Mouse (Mus musculus) heart, adult 11 months (tissue): ENCODE measurements at regions not wholly inside any gene's neighbourhood (a gene's known extent, or its start where the extent isn't known, plus 50 kb on each side); places are given as distances from the start of the nearest gene placed in this dataset.

Source experiments
- DNase-seq: peaks from one replicate; pipeline ENCODE4 v3.0.0; 2022

- DNase-seq: no peak
Measured at GRCm38 (mm10) chr7:34587239-34587638, 69.3 kb downstream of the Kctd15 start.

- DNase-seq: no peak
Measured at GRCm38 (mm10) chr7:34585312-34585865, 71.1 kb downstream of the Kctd15 start.

- DNase-seq: no peak
Measured at GRCm38 (mm10) chr7:34584870-34585269, 71.7 kb downstream of the Kctd15 start.

DNA sequence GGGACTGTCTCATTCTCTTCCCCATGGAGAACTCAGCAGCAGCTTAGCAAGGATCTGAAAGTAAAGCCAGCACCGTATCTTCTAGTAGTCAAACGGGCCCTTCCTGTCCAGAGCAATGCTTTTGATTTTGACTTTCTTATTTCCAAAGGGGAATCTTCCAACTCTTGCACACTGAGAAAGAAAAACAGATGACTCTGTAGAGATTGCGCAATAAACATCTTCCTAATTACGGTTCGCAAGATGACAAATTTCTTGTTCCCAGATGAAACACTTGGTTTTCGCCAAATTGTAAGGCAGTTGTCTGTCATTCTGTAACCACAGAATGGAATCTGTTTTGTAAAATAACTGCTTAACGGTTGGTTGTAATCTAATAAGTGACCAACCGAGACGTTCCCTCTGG is 75.7 kb downstream of the Kctd15 start:
- no peak for DNase-seq

DNA sequence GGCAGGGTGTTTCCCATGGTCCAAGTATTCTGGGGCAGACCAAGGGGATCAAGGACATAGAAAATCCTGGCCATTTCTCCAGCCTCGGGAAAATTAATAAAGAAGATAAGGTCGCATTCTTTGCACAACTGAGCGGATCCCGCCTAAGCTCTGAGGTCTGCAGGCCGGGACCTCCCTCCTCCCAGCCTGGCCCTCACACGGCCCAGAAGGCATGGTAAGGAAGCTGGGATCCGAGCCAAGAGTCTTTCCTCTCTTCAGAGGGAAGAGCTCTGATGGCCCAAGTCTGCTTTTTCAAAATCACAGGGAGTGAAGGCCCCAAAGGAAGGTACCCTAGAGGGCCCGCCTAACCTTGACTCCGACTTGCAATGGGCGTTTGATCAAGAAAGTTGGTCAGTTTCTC is 85.2 kb downstream of the Kctd15 start:
- peak; percentile 96 for DNase-seq

DNA sequence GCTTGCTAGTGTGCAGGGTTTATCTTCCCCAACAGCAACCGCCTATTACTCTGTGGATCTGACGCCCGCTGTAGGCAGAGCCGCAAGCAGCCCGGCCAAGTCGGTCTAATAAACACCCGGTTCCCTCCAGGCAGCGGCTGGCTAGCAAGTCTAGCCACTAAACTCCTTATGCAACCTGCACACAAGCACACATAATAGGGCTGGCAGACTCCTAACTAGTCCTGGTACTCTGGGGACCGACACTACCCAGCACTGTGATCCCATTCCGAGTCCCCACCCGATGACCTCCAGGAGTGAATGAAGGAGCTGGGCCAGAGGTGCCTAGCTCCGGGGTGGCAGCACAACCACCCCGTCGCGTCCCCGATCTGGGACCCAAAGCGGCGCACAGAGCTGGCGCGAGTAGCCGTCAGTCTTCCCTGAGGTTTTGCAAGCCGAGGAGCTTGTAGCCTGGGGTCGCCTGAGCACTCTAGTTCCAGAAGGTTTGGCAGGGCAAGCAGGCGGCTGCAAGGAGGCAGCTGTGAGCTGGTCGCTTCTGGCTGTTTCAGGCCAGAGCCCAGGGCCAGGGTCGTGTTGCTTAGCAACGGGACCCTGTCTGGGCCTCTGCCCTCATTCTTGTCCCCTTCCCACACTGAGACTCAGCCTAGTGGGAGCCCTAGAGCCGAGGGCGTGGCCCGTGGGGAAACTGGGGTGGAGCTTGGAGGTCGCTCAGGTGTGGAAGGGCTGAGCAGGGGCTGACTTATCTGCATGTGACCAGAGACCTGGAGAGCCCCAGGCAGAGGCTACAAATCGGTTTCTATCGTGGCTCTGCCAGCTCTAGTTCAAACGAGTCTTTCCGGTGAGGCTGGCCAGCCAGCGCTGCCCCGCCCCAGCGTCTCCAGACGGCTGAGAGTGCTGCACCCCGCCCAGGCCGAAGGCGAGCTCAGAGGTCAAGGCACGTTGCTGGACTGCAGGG is 86.1 kb downstream of the Kctd15 start:
- DNase-seq: peak; percentile 98

DNA sequence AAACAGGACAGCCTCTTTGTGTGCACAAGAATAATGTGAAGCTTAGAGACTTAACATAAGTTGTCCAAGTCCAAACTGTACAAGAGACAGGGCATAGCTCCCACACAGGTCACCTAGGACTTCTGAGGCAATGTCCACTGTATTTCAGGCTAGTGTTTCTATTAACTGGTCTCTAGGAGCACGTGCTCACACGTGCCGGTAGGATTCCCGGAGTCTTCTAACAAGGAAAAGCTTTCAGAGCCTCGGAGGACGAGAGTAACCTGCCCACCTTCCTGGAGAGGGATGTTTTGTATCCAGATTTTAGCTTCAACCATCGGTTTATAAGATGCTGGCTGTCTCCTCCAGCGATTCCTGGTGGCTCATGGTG is 86.8 kb downstream of the Kctd15 start:
- DNase-seq: no peak

DNA sequence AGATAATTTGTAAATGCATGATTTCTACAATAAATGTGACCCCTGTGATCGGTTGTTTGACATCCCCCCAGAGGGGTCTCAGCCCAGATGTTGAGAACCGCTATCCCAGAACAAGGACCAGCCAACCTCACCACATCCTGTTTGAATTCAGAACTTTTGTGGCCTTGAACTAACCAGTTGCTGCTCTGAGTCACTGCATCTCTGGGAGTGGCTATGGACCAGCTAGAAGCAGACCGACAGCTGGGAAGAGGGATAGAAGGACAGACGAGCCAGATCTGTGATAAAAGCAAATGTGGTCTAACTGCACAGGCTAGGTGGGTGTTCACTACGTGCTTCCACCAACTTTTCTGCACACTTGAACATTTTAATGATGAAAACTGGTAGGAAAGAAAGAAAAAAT is 89.0 kb downstream of the Kctd15 start:
- DNase-seq: no peak

GRCm38 (mm10) chr7:34562160-34562559 is 94.4 kb downstream of the Kctd15 start:
- no peak for DNase-seq

DNA sequence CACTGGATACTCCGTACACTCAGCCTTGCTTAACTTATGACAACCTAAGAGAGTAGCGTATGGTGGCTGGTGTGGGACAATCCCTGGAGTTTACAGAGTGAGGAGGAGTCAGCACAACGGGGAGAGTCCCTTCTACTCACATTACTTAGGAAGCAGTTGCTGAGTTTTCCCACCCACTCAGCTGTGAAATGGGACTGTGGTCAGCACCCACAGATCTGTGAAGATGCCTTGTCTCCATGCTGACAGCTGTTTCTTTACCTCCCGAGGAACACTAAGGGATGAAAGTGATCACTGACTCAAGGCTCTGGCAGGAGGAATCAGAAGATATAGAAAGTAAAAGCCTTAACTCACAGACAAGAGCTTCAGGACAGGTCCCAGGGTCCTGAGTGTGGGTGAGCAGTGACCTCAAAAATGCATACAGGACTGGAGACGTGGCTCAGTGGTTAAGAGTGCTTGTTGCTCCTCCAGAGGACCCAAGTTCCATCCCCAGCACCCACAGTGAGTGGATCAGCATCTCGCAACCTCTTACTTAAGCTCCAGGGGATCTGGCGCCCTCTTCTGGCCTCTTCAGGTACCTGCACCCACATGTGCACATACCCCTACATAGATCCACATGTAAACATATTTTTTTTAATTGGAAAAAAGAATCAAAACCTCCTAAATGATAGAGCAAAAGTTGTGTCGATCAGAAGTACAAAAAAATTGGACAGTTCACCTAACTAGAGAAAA is 97.8 kb downstream of the Kctd15 start:
- DNase-seq: peak; percentile 80

GRCm38 (mm10) chr7:34555196-34555595 is 101.3 kb downstream of the Kctd15 start:
- DNase-seq: peak; percentile 87

- DNase-seq: no peak
Measured at GRCm38 (mm10) chr7:34546609-34547316, 109.8 kb downstream of the Kctd15 start.

DNA sequence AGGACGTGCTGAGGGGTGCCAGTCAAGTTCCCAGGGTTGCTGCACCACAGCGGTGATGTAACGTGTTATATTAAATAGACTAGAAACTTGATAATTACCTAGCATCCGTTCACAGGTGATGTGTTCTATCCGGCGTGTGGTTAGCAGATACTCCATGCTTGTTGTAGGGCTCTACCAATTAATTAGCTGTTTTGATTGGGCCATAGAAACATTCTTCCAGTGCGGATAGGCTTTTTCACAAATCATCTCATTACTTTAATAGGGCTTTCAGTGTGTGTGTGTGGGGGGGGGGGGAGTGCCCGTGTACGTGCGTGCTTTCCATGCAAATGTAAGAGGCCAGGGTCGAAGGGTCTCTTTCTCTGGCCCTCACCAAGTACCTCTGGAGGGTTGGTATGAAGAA is 110.6 kb downstream of the Kctd15 start:
- DNase-seq: no peak

GRCm38 (mm10) chr7:34541906-34542305 is 114.6 kb downstream of the Kctd15 start:
- DNase-seq: no peak

- no peak for DNase-seq
Measured at GRCm38 (mm10) chr7:34541000-34541399, 115.5 kb downstream of the Kctd15 start.

GRCm38 (mm10) chr7:34539856-34540255 is 116.7 kb downstream of the Kctd15 start:
- DNase-seq: no peak

GRCm38 (mm10) chr7:34538310-34539055 is 118.0 kb downstream of the Kctd15 start:
- no peak for DNase-seq

- DNase-seq: no peak
Measured at GRCm38 (mm10) chr7:34537122-34537521, 119.4 kb downstream of the Kctd15 start.

DNA sequence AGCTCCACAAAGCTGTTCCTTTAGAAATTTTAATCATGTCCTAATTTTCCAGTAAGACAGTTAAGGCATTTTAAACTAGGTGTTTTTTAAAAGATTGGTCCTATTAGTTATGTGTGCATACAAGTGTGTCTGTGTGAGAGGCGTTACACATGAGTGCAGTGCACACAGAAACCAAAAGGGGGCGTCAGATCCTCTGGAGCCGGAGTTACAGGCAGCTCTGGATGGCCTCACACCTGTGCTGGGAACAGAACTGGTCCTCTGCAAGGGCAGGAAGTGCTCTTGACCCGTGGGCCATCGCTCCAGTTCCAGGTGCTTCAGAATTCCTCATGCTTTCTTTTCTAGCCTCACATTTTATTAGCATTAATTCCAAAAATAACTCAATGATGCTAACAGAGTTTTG is 122.3 kb downstream of the Kctd15 start:
- DNase-seq: no peak

- no peak for DNase-seq
Measured at GRCm38 (mm10) chr7:34531639-34532038, 124.9 kb downstream of the Kctd15 start.

DNA sequence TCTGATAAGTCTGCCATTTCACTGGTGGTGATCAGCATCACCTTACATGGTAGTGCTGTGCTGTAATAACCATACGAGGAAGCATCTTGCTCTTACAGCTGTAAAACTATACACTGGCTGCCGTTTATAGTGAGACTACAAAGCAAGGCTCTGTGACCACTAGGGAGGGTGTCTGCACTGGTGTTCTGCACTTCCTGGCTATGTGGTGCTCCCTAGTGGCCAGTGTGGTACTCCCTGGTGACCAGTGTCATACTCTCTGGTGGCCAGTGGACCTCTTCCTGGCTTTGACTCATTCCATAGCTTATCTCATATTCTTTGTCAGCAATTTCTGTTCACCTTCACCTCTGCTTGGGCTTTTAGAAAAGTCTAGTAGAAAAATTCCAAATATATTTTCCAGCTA is 114.7 kb upstream of the Lsm14a start:
- DNase-seq: no peak

GRCm38 (mm10) chr7:34506816-34507215 is 113.7 kb upstream of the Lsm14a start:
- DNase-seq: no peak
